Mouse (Mus musculus): ENCODE measurements around the gene Gm42906.

- no peak for TF ChIP-seq EP300 (IDR thresholded peaks at IDR 0.05; ENCODE audit: low read depth)
- no peak for TF ChIP-seq CTCF (IDR thresholded peaks at IDR 0.05; ENCODE audit: low read depth)
These were observed 33.9 kb downstream of the Gm42906 start for GRCm38 (mm10) chr5:151393821-151394662.

All from liver, postnatal 0 days (tissue).